Mouse (Mus musculus): ENCODE results near the gene R3hdm2. TPM values are rescaled to one million over a fixed set of nuclear protein-coding genes. Genes with fewer than 3 reads are reported as not detected.

The R3hdm2 gene
- polyA plus RNA-seq, 1 experiment, result 475 TPM

- Histone ChIP-seq H3K4me3 (ENCODE audit: insufficient read depth, low read depth, low read length) (no peak overlapping the region), H3K27ac (ENCODE audit: insufficient read depth, low read depth, low read length) (no peak overlapping the region), H3K4me1 (ENCODE audit: control insufficient read depth, insufficient read depth, low read length) (peaks cover 55% of the 10 kb centered on the region)
- no peak for TF ChIP-seq CTCF (IDR thresholded peaks at IDR 0.05; ENCODE audit: insufficient read depth, low read depth, low read length)
- no peak for TF ChIP-seq POLR2A (IDR thresholded peaks at IDR 0.05; ENCODE audit: insufficient read depth, low read depth, low read length)
- WGBS, result 41% methylated on average over 13 of the region's 13 CpGs
Measured at GRCm38 (mm10) chr10:127514111-127514698, 134.1 kb downstream of the R3hdm2 start.

- no peak for TF ChIP-seq POLR2A (IDR thresholded peaks at IDR 0.05; ENCODE audit: insufficient read depth, low read depth, low read length)
- no peak for TF ChIP-seq CTCF (IDR thresholded peaks at IDR 0.05; ENCODE audit: insufficient read depth, low read depth, low read length)
- H3K4me3 ChIP-seq (ENCODE audit: insufficient read depth, low read depth, low read length), result no peak within 1 kb of the TSS
- no peak within 1 kb of the TSS for H3K27ac ChIP-seq (ENCODE audit: insufficient read depth, low read depth, low read length)
- 49% methylated on average over 6 of the region's 6 CpGs for WGBS
- H3K4me1 ChIP-seq (ENCODE audit: control insufficient read depth, insufficient read depth, low read length), result peaks cover 49% of the 10 kb centered on the region
Measured at GRCm38 (mm10) chr10:127514764-127515163, 134.6 kb downstream of the R3hdm2 start, which contains the start of gene Ndufa4l2. TSS of gene Ndufa4l2 (plus strand) at chr10:127514967.

GRCm38 (mm10) chr10:127515271-127515982, 135.3 kb downstream of the R3hdm2 start:
- TF ChIP-seq CTCF (IDR thresholded peaks at IDR 0.05; ENCODE audit: insufficient read depth, low read depth, low read length) (no peak), POLR2A (IDR thresholded peaks at IDR 0.05; ENCODE audit: insufficient read depth, low read depth, low read length) (no peak)
- 62% methylated on average over 9 of the region's 9 CpGs for WGBS
- Histone ChIP-seq H3K27ac (ENCODE audit: insufficient read depth, low read depth, low read length) (no peak overlapping the region), H3K4me3 (ENCODE audit: insufficient read depth, low read depth, low read length) (no peak overlapping the region), H3K4me1 (ENCODE audit: control insufficient read depth, insufficient read depth, low read length) (peaks cover 42% of the 10 kb centered on the region)

- no peak for TF ChIP-seq CTCF (IDR thresholded peaks at IDR 0.05; ENCODE audit: insufficient read depth, low read depth, low read length)
- no peak for TF ChIP-seq POLR2A (IDR thresholded peaks at IDR 0.05; ENCODE audit: insufficient read depth, low read depth, low read length)
- H3K27ac ChIP-seq (ENCODE audit: insufficient read depth, low read depth, low read length), result no peak overlapping the region
- 61% methylated on average over 8 of the region's 8 CpGs for WGBS
- no peak overlapping the region for H3K4me3 ChIP-seq (ENCODE audit: insufficient read depth, low read depth, low read length)
- peaks cover 40% of the 10 kb centered on the region for H3K4me1 ChIP-seq (ENCODE audit: control insufficient read depth, insufficient read depth, low read length)
Measured at GRCm38 (mm10) chr10:127515983-127516459, 135.9 kb downstream of the R3hdm2 start.

GRCm38 (mm10) chr10:127516576-127517260, 136.6 kb downstream of the R3hdm2 start:
- TF ChIP-seq POLR2A (IDR thresholded peaks at IDR 0.05; ENCODE audit: insufficient read depth, low read depth, low read length) (no peak), CTCF (IDR thresholded peaks at IDR 0.05; ENCODE audit: insufficient read depth, low read depth, low read length) (no peak)
- WGBS, result 41% methylated on average over 30 of the region's 30 CpGs
- H3K4me1 ChIP-seq (ENCODE audit: control insufficient read depth, insufficient read depth, low read length), result peaks cover 39% of the 10 kb centered on the region
- H3K4me3 ChIP-seq (ENCODE audit: insufficient read depth, low read depth, low read length), result no peak overlapping the region
- no peak overlapping the region for H3K27ac ChIP-seq (ENCODE audit: insufficient read depth, low read depth, low read length)

- peaks cover 31% of the 10 kb centered on the region for H3K4me1 ChIP-seq (ENCODE audit: control insufficient read depth, insufficient read depth, low read length)
- H3K27ac ChIP-seq (ENCODE audit: insufficient read depth, low read depth, low read length), result no peak overlapping the region
- TF ChIP-seq POLR2A (IDR thresholded peaks at IDR 0.05; ENCODE audit: insufficient read depth, low read depth, low read length), result no peak
- TF ChIP-seq CTCF (IDR thresholded peaks at IDR 0.05; ENCODE audit: insufficient read depth, low read depth, low read length), result no peak
- H3K4me3 ChIP-seq (ENCODE audit: insufficient read depth, low read depth, low read length), result no peak overlapping the region
- WGBS, result 96% methylated on average over 22 of the region's 22 CpGs
Measured at GRCm38 (mm10) chr10:127517941-127518340, 137.8 kb downstream of the R3hdm2 start.

- 93% methylated on average over 26 of the region's 26 CpGs for WGBS
- Histone ChIP-seq H3K4me3 (ENCODE audit: insufficient read depth, low read depth, low read length) (no peak overlapping the region), H3K4me1 (ENCODE audit: control insufficient read depth, insufficient read depth, low read length) (peaks cover 19% of the 10 kb centered on the region), H3K27ac (ENCODE audit: insufficient read depth, low read depth, low read length) (no peak overlapping the region)
- TF ChIP-seq POLR2A (IDR thresholded peaks at IDR 0.05; ENCODE audit: insufficient read depth, low read depth, low read length) (no peak), CTCF (IDR thresholded peaks at IDR 0.05; ENCODE audit: insufficient read depth, low read depth, low read length) (no peak)
Measured at GRCm38 (mm10) chr10:127519041-127519701, 139.0 kb downstream of the R3hdm2 start.

- peaks cover 21% of the 10 kb centered on the region for H3K4me1 ChIP-seq (ENCODE audit: control insufficient read depth, insufficient read depth, low read length)
- TF ChIP-seq POLR2A (IDR thresholded peaks at IDR 0.05; ENCODE audit: insufficient read depth, low read depth, low read length) (no peak), CTCF (IDR thresholded peaks at IDR 0.05; ENCODE audit: insufficient read depth, low read depth, low read length) (no peak)
- WGBS, result 96% methylated on average over 37 of the region's 37 CpGs
- H3K27ac ChIP-seq (ENCODE audit: insufficient read depth, low read depth, low read length), result no peak overlapping the region
- no peak overlapping the region for H3K4me3 ChIP-seq (ENCODE audit: insufficient read depth, low read depth, low read length)
Measured at GRCm38 (mm10) chr10:127519903-127520713, 140.0 kb downstream of the R3hdm2 start.
